Mouse (Mus musculus): ENCODE data around the gene Rfk. TPM values are rescaled to one million over a fixed set of nuclear protein-coding genes. Genes with fewer than 3 reads are reported as not detected.

The Rfk gene
- polyA plus RNA-seq, 1 experiment from 2014 or later = 75.5 TPM

GRCm38 (mm10) chr19:17412915-17413459 lies 19.1 kb downstream of the Rfk start:
- 49% methylated on average over 4 of the region's 4 CpGs for WGBS
- Histone ChIP-seq H3K36me3 (no peaks in the 10 kb centered on the region), H3K27ac (replicated peaks) (no peak overlapping the region), H3K4me1 (no peaks in the 10 kb centered on the region), H3K9ac (replicated peaks) (no peak overlapping the region), H3K4me3 (no peak overlapping the region), H3K4me2 (replicated peaks) (no peak overlapping the region), H3K9me3 (no peaks in the 10 kb centered on the region), H3K27me3 (no peaks in the 10 kb centered on the region)
- no peak for ATAC-seq (ENCODE audit: low FRiP score, low read depth)

GRCm38 (mm10) chr19:17417855-17418254 lies 24.0 kb downstream of the Rfk start:
- no peak overlapping the region for H3K27ac ChIP-seq (replicated peaks)
- H3K4me1 ChIP-seq = no peaks in the 10 kb centered on the region
- ATAC-seq (ENCODE audit: low FRiP score, low read depth) = no peak
- WGBS = 75% methylated on average over 1 of the region's 1 CpGs
- H3K9me3 ChIP-seq = no peaks in the 10 kb centered on the region
- no peak overlapping the region for H3K4me3 ChIP-seq
- H3K4me2 ChIP-seq (replicated peaks) = no peak overlapping the region
- no peaks in the 10 kb centered on the region for H3K36me3 ChIP-seq
- H3K9ac ChIP-seq (replicated peaks) = no peak overlapping the region
- H3K27me3 ChIP-seq = no peaks in the 10 kb centered on the region

GRCm38 (mm10) chr19:17423306-17423705 lies 29.5 kb downstream of the Rfk start:
- Histone ChIP-seq H3K4me2 (replicated peaks) (no peak overlapping the region), H3K4me1 (no peaks in the 10 kb centered on the region), H3K27me3 (no peaks in the 10 kb centered on the region), H3K4me3 (no peak overlapping the region), H3K9me3 (no peaks in the 10 kb centered on the region), H3K9ac (replicated peaks) (no peak overlapping the region), H3K36me3 (no peaks in the 10 kb centered on the region), H3K27ac (replicated peaks) (no peak overlapping the region)
- no peak for ATAC-seq (ENCODE audit: low FRiP score, low read depth)
- WGBS = 76% methylated on average over 3 of the region's 3 CpGs

- no peaks in the 10 kb centered on the region for H3K36me3 ChIP-seq
- no peak for ATAC-seq (ENCODE audit: low FRiP score, low read depth)
- no peak overlapping the region for H3K4me2 ChIP-seq (replicated peaks)
- H3K27ac ChIP-seq (replicated peaks) = no peak overlapping the region
- H3K4me1 ChIP-seq = no peaks in the 10 kb centered on the region
- no peaks in the 10 kb centered on the region for H3K27me3 ChIP-seq
- H3K4me3 ChIP-seq = no peak overlapping the region
- 83% methylated on average over 2 of the region's 2 CpGs for WGBS
- no peak overlapping the region for H3K9ac ChIP-seq (replicated peaks)
- H3K9me3 ChIP-seq = no peaks in the 10 kb centered on the region
Observed at GRCm38 (mm10) chr19:17427824-17428560, 34.1 kb downstream of the Rfk start.

GRCm38 (mm10) chr19:17428561-17428914 lies 34.7 kb downstream of the Rfk start:
- no peak for ATAC-seq (ENCODE audit: low FRiP score, low read depth)
- no peak overlapping the region for H3K27ac ChIP-seq (replicated peaks)
- no peak overlapping the region for H3K4me3 ChIP-seq
- 83% methylated on average over 2 of the region's 2 CpGs for WGBS
- H3K9me3 ChIP-seq = no peaks in the 10 kb centered on the region
- H3K9ac ChIP-seq (replicated peaks) = no peak overlapping the region
- no peaks in the 10 kb centered on the region for H3K4me1 ChIP-seq
- no peaks in the 10 kb centered on the region for H3K27me3 ChIP-seq
- H3K4me2 ChIP-seq (replicated peaks) = no peak overlapping the region
- no peaks in the 10 kb centered on the region for H3K36me3 ChIP-seq

GRCm38 (mm10) chr19:17436651-17437050 lies 42.8 kb downstream of the Rfk start:
- no peak overlapping the region for H3K9ac ChIP-seq (replicated peaks)
- no peak overlapping the region for H3K27ac ChIP-seq (replicated peaks)
- H3K36me3 ChIP-seq = no peaks in the 10 kb centered on the region
- H3K9me3 ChIP-seq = no peaks in the 10 kb centered on the region
- no peaks in the 10 kb centered on the region for H3K4me1 ChIP-seq
- no peaks in the 10 kb centered on the region for H3K27me3 ChIP-seq
- H3K4me3 ChIP-seq = no peak overlapping the region
- ATAC-seq (ENCODE audit: low FRiP score, low read depth) = no peak
- no peak overlapping the region for H3K4me2 ChIP-seq (replicated peaks)
- WGBS = 88% methylated on average over 1 of the region's 1 CpGs

GRCm38 (mm10) chr19:17439476-17440189 lies 45.8 kb downstream of the Rfk start:
- Histone ChIP-seq H3K9ac (replicated peaks) (no peak overlapping the region), H3K9me3 (no peaks in the 10 kb centered on the region), H3K4me1 (no peaks in the 10 kb centered on the region), H3K27me3 (no peaks in the 10 kb centered on the region), H3K27ac (replicated peaks) (no peak overlapping the region), H3K4me2 (replicated peaks) (no peak overlapping the region), H3K4me3 (no peak overlapping the region), H3K36me3 (no peaks in the 10 kb centered on the region)
- WGBS = 76% methylated on average over 4 of the region's 4 CpGs
- no peak for ATAC-seq (ENCODE audit: low FRiP score, low read depth)

- Histone ChIP-seq H3K27me3 (no peaks in the 10 kb centered on the region), H3K4me2 (replicated peaks) (no peak overlapping the region), H3K4me1 (no peaks in the 10 kb centered on the region), H3K9ac (replicated peaks) (no peak overlapping the region), H3K27ac (replicated peaks) (no peak overlapping the region), H3K9me3 (no peaks in the 10 kb centered on the region), H3K4me3 (no peak overlapping the region), H3K36me3 (no peaks in the 10 kb centered on the region)
- ATAC-seq (ENCODE audit: low FRiP score, low read depth) = no peak
- WGBS = 87% methylated on average over 7 of the region's 7 CpGs
Observed at GRCm38 (mm10) chr19:17443581-17443980, 49.7 kb downstream of the Rfk start.

Other genes starting within 250 kb of the Rfk start
- gene Gcnt1, start 21.2 kb upstream of the Rfk start, polyA plus RNA-seq (2016; fragmentation: Nextera tagmentation; extraction: Ambion mirVana) = 2.2 and 2.6 TPM in 2 replicates